Mouse (Mus musculus): ENCODE measurements around the gene Golga1. TPM values are rescaled to one million over a fixed set of nuclear protein-coding genes. Genes with fewer than 3 reads are reported as not detected.

Gene Golga1
- polyA plus RNA-seq, 1 experiment from 2014 or later = 20.7 TPM

Other genes starting within 250 kb of the Golga1 start
- gene Nr6a1, start 137.9 kb downstream of the Golga1 start, polyA plus RNA-seq (2014; fragmentation: Nextera tagmentation; extraction: Ambion mirVana) = 1.2 and 1.7 TPM in 2 replicates
- gene Olfml2a, start 133.6 kb downstream of the Golga1 start, polyA plus RNA-seq (2014; fragmentation: Nextera tagmentation; extraction: Ambion mirVana) = 15.3 and 18.7 TPM in 2 replicates
- 0.92 and 1.4 TPM in 2 replicates for gene Wdr38, start 68.1 kb downstream of the Golga1 start, polyA plus RNA-seq (2014; fragmentation: Nextera tagmentation; extraction: Ambion mirVana)
- gene Arpc5l, start 60.2 kb downstream of the Golga1 start, polyA plus RNA-seq (2014; fragmentation: Nextera tagmentation; extraction: Ambion mirVana) = 113 and 120 TPM in 2 replicates
- gene Rpl35, start 59.9 kb downstream of the Golga1 start, polyA plus RNA-seq (2014; fragmentation: Nextera tagmentation; extraction: Ambion mirVana) = 1,001 and 1,064 TPM in 2 replicates
- gene Scai, start 125.2 kb upstream of the Golga1 start, polyA plus RNA-seq (2014; fragmentation: Nextera tagmentation; extraction: Ambion mirVana) = 8.9 and 10.2 TPM in 2 replicates
- 80.4 and 87.2 TPM in 2 replicates for gene Ppp6c, start 160.9 kb upstream of the Golga1 start, polyA plus RNA-seq (2014; fragmentation: Nextera tagmentation; extraction: Ambion mirVana)

Data from embryonic facial prominence, embryonic 14.5 days (tissue).